Mouse (Mus musculus) NIH3T3 (cell line): ENCODE data around the gene Ppard.

Experiments
- DNase-seq: peaks from one replicate; pipeline ENCODE4 v3.0.0-alpha.2; 2012; ENCODE audit warnings: low read depth

Gene Ppard

DNA sequence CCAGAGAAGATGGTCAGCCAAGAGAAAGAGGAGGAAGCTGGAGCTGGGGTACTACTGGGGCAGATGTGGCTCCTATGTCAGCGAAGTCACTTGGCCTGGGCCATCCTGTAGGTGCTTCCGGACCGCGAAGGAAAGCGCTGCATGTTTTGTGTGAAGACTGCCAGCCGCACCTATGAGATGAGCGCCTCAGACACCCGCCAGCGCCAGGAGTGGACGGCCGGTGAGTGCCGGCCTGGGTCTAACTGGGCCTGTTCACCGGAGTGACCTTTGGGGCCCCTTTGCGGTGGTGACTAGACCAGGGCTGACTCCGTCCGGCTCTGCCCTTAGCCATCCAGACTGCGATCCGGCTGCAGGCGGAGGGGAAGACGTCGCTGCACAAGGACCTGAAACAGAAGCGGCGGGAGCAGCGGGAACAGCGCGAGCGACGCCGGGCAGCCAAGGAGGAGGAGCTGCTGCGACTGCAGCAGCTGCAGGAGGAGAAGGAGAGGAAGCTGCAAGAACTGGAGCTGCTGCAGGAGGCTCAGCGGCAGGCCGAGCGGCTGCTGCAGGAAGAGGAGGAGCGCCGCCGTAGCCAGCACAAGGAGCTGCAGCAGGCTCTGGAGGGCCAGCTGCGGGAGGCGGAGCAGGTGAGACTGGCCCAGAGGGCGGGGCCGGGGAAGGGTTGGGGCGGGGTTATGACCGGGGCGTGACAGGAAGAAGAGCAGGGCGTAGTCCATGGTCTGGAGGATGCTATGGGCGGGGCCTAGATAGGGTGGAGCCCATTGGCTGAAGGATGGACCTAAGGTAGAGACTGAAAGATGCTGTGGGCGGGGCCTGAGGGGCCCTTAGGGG lies 8.7 kb upstream of the Ppard start:
- no peak for DNase-seq

DNA sequence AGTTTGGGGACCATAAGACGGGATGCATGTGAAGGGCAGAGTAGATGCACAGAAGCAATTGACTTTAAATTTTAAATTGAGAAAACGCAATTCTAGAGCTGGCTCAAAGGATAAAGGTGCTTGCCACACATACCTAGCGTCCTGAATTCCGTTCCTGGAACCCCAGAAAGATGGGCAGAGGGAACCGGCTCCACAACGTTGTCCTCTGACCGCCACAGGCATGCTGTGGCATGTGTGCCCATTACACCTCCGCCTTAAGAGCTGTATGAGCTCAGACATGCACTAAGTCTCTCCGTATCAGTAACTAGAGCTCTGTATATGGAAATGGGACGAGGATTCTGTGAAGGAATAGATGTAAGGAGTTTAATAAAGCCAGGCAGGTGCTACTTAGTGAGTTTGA lies 7.9 kb upstream of the Ppard start:
- DNase-seq: no peak

DNA sequence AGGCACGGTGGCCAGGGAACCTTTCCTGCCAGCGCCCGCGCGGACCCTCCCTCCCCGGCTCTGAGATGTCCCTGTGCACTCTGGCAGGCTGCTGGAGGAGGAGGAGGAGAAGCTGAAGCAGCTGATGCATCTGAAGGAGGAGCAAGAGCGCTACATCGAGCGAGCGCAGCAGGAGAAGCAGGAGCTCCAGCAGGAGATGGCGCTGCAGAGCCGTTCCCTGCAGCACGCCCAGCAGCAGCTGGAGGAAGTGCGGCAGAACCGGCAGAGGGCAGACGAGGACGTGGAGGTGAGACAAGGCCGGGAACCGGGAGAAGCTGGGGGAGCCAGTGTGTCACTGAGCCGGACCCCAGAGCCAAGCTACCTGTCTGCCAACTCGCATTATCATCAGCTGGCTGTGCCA lies 6.5 kb upstream of the Ppard start:
- DNase-seq: peak; percentile 93

DNA sequence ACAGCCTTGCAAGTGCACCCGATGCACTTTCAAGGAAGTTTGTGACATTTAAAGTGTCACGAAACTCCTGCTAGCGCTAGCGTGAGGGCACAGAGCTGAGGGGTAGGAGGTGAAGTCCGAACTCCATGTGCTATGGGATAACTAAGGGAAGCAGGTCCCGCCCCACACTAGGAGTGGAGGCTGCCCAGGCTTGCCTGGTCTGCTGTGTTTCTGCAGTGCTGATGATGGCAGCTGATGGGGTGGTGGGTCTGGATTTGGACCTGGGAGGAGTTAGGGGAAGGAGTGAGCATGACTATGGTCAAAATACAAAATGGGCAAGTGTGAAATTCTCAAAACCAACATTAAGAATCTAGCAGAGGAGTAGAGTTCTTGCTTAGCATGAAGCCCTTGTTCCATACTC lies 2.0 kb upstream of the Ppard start:
- DNase-seq: no peak

DNA sequence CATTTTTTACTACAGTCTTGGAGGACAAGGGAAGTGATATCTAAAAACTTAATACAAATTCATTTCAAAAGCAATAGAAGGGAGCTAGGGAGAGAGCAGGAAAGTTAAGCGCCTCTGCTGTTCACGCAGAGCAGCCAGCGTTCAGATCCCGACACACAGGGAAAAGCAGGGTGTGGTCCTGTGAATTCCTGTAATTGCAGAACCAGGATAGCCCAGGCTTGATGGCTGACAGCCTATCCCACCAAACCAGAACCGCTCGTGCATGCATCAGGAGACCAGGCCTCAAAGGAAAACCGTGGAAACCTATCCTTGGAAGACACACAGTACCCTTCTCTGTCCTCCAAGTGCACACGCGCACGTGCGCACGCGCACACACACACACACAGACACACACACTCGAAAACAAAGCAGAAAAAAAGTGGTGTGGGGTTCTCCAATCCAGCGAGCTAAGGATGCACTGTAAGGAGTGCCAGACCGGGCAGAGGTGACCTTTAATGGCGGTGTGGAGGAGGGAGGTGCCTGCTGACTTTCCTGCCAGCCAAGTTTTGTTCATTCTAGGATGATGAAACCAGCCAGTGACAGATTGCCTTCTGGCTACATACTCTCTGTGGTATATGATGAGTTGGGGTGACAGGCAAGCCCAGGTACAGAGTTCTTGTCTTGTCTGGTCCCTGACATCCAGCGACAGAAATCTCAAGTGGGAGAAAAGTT lies 1.3 kb upstream of the Ppard start:
- DNase-seq: no peak

DNA sequence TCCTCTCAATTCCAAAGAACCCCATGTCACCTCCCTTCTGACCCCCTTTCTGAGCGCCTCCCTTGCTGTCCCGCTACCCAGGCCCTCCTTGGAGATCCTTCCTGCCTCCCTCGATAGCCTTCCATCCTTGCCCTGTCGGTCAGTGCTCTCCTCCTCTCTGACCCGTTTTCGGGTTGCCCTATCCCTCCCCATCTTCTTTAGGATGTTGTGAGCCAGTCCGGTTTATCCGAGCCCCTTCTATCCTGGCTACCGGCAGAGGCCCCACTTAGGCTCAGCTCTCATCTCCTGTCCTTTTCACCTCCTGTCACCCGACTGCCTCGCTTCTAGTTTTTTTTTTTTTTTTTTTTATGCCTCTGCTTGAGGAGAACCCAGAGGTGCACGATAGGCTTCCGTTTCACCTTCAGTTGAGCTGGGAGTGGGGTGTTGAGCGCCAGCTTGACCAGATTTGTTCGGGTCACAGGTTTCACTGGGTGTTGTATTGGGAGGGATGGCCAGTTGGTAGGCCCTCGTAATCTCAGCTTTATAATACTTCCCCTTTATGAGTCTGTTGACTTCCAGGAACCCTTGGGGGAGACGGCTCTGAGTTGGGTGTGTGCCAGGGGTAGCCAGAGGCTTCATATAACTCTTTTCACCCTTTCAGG lies 711 bp downstream of the Ppard start:
- peak; percentile 60 for DNase-seq

DNA sequence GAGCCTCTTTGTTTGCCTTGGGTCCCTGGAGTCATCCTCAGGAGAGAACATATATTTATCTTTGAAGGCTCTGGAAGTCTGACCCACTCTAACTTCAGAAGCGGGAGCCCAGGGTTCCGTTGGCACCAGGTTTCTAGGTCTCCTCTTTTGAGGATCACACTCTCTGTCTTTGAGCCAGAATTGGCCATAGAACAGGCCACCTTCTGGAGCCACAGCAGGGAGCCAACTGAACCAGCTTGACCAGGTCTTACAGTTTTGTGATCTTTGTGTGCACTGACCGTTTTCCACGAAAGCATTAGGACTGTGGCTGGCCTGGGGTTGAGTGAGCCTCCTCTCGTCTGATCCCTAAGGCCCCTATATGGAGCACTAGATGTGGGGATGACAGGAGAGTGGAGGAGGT lies 2.1 kb downstream of the Ppard start:
- DNase-seq: no peak

DNA sequence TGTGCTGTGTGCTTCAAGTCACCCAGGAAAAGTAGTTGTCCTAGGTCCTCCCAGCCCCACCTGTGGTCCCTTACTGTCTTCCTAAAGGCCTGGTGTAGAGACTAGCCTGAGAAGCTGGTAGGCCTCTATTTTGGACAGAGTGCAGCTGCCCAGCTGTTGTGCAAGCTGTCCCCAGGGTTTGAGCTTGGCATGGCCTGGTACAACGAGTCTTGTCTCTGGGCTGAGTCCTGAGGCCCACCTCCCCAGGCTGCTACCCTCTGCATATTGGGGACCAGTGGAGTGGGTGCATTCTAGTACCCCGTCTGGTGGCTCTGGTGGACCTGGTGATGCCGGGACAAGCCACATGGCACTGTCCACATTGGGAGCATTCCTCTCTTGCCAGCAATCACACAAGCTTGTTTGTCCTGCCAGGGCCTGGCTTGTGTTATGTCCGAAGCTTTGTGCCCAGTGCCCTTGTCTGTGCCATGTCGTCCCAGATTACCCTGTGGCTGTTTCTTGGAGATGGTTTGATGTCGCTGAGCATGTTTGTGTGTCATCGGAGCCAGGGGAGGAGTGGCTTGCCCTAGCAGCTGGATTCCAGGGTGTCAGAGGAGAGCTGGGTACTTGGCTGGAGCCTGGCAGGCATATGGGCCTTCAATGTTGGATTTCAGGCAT lies 3.6 kb downstream of the Ppard start:
- peak; percentile 33 for DNase-seq

DNA sequence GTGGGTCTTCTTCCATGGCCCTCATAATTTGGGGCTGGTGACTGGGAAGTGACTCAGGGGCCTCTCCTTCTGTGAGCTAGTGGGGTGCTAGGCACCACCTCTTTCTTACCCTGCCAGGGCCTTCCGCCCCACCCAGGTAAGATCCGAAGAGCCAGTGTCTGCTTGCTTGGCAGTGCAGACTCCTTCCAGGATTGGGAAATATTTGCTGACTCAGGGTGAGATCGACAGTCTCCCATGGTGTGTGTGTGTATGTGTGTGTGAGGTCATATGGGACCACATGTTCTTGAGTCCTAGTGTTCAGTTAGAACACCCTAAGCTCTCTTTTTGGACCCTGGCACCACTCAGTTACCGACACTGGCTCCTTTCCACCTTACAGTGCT lies 4.1 kb downstream of the Ppard start:
- DNase-seq: peak; percentile 86

DNA sequence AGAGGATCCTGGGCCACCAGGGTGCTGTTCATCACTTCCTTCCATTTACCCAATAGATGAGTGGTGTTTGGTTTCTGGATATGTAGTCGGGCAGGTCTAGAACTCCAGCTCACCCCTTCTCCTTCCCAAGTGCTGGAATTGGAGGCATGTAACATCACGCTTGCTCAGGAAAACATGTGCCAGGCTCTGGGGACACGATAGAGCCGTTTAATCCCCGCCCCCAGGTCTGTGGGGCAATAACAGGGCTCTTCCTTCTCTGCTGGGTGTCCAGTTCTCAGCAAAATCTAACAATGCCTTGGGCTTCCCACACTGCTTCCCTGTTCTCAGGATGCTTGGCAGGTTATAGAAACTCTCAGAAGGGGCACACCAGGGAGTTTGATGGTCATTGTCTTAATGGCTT lies 4.9 kb downstream of the Ppard start:
- no peak for DNase-seq

DNA sequence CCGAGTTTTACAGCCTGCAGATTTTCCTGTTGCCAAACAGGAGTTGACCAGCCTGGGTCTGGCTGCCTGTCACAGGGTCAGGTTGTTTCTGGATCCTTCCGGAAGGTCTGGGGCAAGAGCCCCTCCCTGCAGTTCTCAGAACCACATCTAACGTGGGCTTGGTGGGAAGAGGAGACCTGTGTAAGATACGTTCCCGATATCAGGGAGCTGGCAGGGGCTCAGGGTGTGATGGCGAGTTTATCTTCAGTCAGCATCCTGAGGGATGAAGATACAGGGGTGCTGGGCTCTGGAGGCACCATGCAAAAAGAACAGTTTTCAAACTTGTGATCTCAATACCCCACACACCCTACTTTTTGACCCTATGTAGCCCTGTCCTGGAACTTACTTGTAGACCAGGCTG lies 5.4 kb downstream of the Ppard start:
- no peak for DNase-seq

DNA sequence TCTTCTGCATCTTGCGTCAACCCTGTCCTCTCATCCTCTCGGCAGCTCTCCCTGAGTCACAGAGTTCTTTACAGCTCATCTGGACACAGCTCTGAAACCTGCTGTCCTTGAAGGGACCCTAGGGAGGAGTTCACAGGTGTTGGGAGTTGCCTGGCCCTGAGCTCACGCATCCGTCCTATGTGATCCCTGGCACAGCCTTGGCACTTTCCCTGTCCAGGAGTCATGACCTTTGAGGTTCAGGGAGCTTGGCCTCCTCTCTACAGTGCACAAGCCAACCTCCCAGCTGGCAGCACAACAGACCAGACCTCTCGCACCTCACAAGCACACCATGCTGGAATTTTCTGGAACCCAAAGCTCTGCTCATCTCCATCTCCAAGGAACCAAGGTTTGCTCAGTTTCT lies 8.3 kb downstream of the Ppard start:
- no peak for DNase-seq

DNA sequence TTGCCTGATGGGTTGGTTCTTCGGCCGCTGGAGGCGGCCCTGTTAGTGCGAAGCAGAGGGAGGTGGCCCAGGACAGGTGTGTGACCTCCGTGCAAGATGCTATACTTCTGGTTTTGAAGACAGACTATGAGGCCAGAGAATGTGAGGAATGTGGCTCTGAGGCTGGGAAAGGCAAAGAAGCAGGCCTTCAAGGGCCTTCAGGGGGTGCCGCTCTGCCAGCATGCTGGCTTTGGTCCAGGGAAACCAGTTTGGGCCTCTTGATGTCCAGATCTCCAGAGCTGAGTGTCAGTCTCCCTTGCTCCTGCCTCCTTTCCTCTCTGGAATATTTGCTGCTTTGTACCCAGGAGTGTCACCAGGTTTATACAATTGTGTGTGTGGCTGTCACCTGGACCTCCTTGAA lies 9.8 kb downstream of the Ppard start:
- DNase-seq: no peak

DNA sequence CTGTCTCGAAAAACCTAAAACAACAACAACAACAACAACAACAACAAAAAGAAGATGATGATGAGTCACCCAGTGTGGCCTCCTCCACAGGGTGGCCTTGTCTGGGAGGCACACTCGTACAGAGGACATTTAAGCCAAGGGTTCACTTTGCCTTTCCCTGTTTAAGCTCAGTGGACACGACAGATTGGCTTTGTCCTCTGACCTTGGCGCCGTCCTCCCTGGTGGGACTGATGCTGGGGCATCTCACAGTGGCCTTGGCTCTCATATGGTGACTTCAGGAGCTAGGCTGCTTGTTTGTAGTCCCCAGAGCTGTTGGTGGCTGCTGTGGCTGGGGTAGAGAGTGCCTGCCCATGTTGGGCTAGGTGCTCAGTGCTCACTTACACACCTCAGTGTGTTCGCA lies 11.7 kb downstream of the Ppard start:
- no peak for DNase-seq

DNA sequence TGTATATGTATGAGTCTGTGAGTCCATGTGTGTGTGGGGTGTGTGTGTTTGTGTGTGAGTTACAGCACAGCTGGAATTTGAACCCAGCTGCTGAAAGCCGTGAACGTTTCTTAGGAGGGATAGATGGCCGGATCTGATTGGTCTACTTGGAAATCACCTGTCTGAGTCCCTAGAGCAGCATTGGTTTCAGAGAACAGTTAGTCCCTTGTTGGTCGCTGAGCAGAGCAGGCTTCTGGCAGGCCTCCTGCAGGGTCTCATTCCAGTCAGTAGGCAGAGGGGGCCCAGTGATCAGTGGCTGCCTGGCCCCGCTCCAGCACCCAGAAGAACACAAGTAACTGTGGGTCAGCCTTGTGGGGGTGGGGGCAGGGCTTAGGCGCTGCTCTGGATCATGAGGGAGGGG lies 12.2 kb downstream of the Ppard start:
- no peak for DNase-seq

DNA sequence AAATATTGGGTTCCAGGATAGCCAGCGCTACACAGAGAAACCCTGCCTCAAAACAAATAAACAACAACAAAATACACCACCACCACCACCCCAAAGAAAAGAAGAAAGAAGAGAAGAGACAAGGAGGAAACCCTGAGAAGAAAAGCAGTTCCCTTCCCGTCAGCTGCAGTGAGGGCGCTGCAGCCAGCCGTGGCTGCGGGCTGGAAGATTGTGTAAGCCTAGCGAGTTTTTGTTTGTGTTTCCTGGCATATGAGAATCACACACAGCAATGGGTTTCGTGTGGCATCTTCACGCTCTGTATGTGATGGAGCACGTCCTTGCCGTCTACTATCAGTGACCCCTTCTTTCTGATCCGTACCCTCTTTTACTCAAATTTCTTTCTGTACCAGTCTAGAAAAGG lies 14.1 kb downstream of the Ppard start:
- DNase-seq: peak; percentile 26

DNA sequence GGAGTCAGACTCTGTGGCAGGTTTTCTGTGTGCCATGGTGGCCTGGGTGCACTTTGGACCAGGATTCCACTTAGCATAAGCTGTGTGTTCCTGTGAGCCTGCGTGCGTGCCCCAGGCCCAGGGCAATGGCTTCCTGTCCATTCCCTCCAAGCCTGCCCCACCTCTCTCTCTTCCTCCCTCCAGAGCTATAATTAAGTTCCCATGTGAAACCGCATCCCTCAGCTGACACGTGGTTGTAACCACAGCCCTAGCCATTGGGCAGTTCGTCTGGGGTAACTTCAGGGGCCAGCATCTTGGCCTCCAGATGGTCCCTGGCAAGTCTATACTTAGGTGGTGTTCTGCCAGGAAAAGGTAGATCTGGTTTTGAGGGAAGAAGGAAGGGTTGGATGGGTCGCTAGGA lies 15.1 kb downstream of the Ppard start:
- DNase-seq: peak; percentile 48

DNA sequence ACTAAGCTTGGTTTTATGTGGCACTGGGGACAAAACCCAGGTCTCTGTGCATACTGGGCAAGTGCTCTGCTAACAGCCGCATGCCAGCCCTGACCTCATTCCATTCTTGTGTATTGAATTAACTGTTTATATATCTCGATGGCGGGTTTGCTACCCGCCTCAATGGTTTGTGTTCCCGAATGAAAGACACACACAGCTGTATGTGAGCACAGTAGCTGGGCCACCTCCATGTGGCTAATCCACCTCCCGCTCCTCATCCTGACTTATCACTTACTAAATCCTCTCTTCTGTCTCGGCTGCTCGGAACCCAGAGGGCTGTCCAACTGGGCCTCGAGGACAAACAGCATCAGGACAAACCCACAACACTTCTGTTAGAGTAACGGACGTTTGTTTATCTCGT lies 16.6 kb downstream of the Ppard start:
- no peak for DNase-seq

DNA sequence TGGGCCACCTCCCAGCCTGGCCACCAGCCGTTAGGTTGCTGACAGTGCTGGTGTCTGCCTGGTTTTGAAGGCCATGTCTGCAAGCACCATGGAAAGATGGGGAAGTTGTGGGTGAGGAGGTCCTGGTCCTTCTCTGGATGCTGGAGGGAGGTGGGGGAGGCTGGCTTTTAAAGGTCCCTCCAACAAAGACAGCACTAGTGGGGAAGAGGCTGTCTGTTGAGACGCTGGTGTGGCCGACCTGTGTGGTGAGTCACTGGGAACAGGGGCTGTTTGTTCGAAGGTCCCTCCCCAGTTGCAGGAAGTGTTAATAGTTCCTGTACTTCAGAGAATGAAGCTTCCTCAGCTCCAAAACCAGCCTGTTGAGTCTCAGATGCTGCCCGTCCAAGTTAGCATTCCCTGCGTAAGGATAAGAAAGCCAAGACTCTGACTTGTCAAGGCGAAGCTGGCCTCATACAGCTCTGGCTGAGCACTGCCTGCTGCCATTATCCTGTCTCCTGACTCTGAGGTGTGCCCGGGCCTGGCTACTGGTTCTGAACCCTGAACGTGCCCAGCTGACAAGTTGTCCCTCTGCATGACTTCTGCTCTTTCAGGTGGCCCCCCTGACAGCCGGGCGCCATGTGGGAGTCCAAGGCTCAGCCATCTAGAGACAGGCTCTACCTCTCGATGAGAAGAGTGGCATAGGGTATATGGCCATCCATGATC lies 19.2 kb downstream of the Ppard start:
- DNase-seq: no peak

DNA sequence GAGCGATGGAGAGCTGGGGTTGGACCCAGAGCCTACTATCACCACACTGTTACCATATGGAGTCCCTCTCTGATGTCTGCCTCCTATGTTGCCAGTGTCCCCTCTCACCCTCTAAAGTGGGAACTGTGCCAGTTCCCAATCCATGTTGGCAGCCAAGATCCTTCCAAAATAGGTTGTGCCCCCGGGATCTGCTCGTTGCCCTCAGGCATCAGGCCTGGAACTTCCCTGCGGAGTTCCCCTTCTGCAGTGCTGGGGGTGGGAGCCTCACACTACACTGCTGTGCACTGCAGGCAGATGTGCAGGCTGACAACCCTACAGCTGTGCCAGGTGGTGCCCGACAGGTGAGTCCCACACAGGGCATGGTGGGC lies 19.8 kb downstream of the Ppard start:
- DNase-seq: no peak

DNA sequence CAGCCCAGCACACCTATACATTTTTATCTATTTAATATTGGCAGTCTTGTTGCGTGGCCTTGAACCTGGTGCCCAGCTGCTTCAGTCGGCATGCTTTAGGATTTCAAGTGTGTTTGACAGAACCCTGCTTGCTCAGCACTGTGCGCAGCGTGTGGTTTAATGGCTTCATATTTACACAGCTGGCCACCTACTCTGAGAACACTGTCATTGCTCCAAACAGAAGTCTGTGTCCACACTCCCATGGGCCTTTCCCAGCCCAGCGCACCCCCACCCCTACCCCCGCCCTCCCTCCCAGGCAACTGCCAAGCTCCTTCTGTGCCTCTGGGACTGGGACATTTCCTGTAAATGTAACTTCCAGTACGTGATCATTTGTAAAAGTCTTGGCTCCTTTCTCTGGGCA lies 20.7 kb downstream of the Ppard start:
- no peak for DNase-seq

DNA sequence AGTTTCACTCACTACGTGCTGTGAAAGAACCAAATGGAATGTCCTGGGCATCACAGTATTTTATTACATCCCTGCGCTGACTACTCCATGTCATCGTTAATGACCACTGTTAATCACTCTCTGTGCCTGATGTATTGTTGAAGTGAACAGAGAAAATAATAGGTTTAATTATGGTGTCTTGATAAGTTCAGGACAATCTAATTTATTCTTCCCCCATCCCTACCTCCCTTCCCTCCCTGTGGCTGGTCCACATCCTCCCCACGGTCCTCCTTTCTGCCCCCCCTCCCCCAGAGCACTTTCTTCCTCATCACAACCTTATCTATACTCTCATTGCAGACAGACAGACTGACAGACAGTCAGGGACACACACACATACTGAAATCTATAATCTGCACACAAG lies 22.3 kb downstream of the Ppard start:
- no peak for DNase-seq
